Mouse (Mus musculus) embryonic facial prominence, embryonic 12.5 days (tissue): ENCODE measurements around the gene Tnnt2. TPM values are rescaled to one million over a fixed set of nuclear protein-coding genes. Genes with fewer than 3 reads are reported as not detected.

ENCODE experiments used
- ATAC-seq: fragments of 200-750 bp; cut with Nextera tagmentation; 2 replicates; pipeline ENCODE4 v1.8.0; 2017; ENCODE audit not compliant: insufficient number of reproducible peaks, insufficient read depth, low FRiP score, low TSS enrichment
- H3K27ac ChIP-seq: fragments of 300-500 bp; sonication (generic); 2 replicates; pipeline ENCODE4 v1.5.1; 2016; ENCODE audit warnings: mild to moderate bottlenecking
- H3K27me3 ChIP-seq: fragments of 300-500 bp; sonication (generic); 2 replicates; pipeline ENCODE4 v1.6.1; 2016; ENCODE audit warnings: mild to moderate bottlenecking, moderate library complexity
- H3K36me3 ChIP-seq: fragments of 300-500 bp; sonication (generic); 2 replicates; pipeline ENCODE4 v1.6.1; 2016; ENCODE audit warnings: mild to moderate bottlenecking
- H3K4me1 ChIP-seq: fragments of 300-500 bp; sonication (generic); 2 replicates; pipeline ENCODE4 v1.6.1; 2016
- H3K4me2 ChIP-seq: fragments of 300-500 bp; sonication (generic); replicated peaks from 2 replicates; pipeline ENCODE4 v1.6.1; 2016; ENCODE audit warnings: mild to moderate bottlenecking, moderate library complexity
- H3K4me3 ChIP-seq: fragments of 300-500 bp; sonication (generic); 2 replicates; pipeline ENCODE4 v1.5.1; 2016; ENCODE audit warnings: mild to moderate bottlenecking
- H3K9ac ChIP-seq: fragments of 300-500 bp; sonication (generic); 2 replicates; pipeline ENCODE4 v1.6.1; 2016; ENCODE audit warnings: mild to moderate bottlenecking, moderate library complexity
- H3K9me3 ChIP-seq: fragments of 300-500 bp; sonication (generic); 2 replicates; pipeline ENCODE4 v1.6.1; 2016; ENCODE audit warnings: mild to moderate bottlenecking, moderate library complexity
- WGBS: fragments of 180-500 bp; shearing (Covaris S2); methylation state at CpG from one replicate; pipeline ENCODE4 v1.1.7; 2016; 5-methylcytosine and 5-hydroxymethylcytosine counted together
- polyA plus RNA-seq: library from polyadenylated mRNA; unstranded; fragments of >200 nt; fragmentation: Nextera tagmentation; extraction: Ambion mirVana; gene quantifications from 2 replicates; pipeline ENCODE4 v1.2.1, GENCODE M21; 2016

Gene Tnnt2
- polyA plus RNA-seq, 1 experiment from 2014 or later = 27.7 TPM

- 80% methylated on average over 10 of the region's 10 CpGs for WGBS
- peaks cover 51% of the 10 kb centered on the region for H3K27me3 ChIP-seq
- no peak overlapping the region for H3K9ac ChIP-seq
Observed at GRCm38 (mm10) chr1:135820071-135820470, 16.1 kb upstream of the Tnnt2 start.

GRCm38 (mm10) chr1:135820736-135821364 is 15.3 kb upstream of the Tnnt2 start:
- ATAC-seq = no peak
- peaks cover 51% of the 10 kb centered on the region for H3K27me3 ChIP-seq
- 85% methylated on average over 16 of the region's 16 CpGs for WGBS

More at GRCm38 (mm10) chr1:135820071-135820470, 16.1 kb upstream of the Tnnt2 start:
- Histone ChIP-seq H3K9me3 (no peaks in the 10 kb centered on the region), H3K36me3 (no peaks in the 10 kb centered on the region), H3K27ac (no peak overlapping the region), H3K4me1 (peaks cover 4% of the 10 kb centered on the region; the same call in 1 of the 2 replicates), H3K4me2 (peak overlapping the region; percentile 97; the same call in 1 of the 2 replicates), H3K4me3 (peak overlapping the region; percentile 1; the same call in 1 of the 2 replicates)
- no peak for ATAC-seq

GRCm38 (mm10) chr1:135821780-135822179 is 14.4 kb upstream of the Tnnt2 start:
- peaks cover 43% of the 10 kb centered on the region for H3K27me3 ChIP-seq
- H3K9ac ChIP-seq = no peak overlapping the region
- no peak for ATAC-seq
- no peaks in the 10 kb centered on the region for H3K9me3 ChIP-seq
- H3K4me1 ChIP-seq = peaks cover 4% of the 10 kb centered on the region; the same call in 1 of the 2 replicates
- WGBS = 80% methylated on average over 7 of the region's 7 CpGs
- no peak overlapping the region for H3K4me2 ChIP-seq
- no peaks in the 10 kb centered on the region for H3K36me3 ChIP-seq
- H3K27ac ChIP-seq = no peak overlapping the region
- no peak overlapping the region for H3K4me3 ChIP-seq

More at GRCm38 (mm10) chr1:135820736-135821364, 15.3 kb upstream of the Tnnt2 start:
- H3K9ac ChIP-seq = no peak overlapping the region
- H3K4me3 ChIP-seq = no peak overlapping the region
- no peaks in the 10 kb centered on the region for H3K9me3 ChIP-seq
- no peak overlapping the region for H3K27ac ChIP-seq
- peaks cover 4% of the 10 kb centered on the region; the same call in 1 of the 2 replicates for H3K4me1 ChIP-seq
- H3K36me3 ChIP-seq = no peaks in the 10 kb centered on the region
- H3K4me2 ChIP-seq = no peak overlapping the region

GRCm38 (mm10) chr1:135828918-135829317 is 7.2 kb upstream of the Tnnt2 start:
- no peak for ATAC-seq
- no peaks in the 10 kb centered on the region for H3K36me3 ChIP-seq
- H3K4me1 ChIP-seq = no peaks in the 10 kb centered on the region
- no peak overlapping the region for H3K4me2 ChIP-seq
- no peak overlapping the region for H3K27ac ChIP-seq
- no peak overlapping the region for H3K9ac ChIP-seq
- H3K9me3 ChIP-seq = no peaks in the 10 kb centered on the region
- H3K4me3 ChIP-seq = no peak overlapping the region
- WGBS = 53% methylated on average over 1 of the region's 1 CpGs
- no peaks in the 10 kb centered on the region for H3K27me3 ChIP-seq

- Histone ChIP-seq H3K4me3 (no peak overlapping the region), H3K36me3 (no peaks in the 10 kb centered on the region), H3K27ac (no peak overlapping the region), H3K4me1 (peaks cover 5% of the 10 kb centered on the region; the same call in 1 of the 2 replicates), H3K9me3 (no peaks in the 10 kb centered on the region), H3K27me3 (no peaks in the 10 kb centered on the region), H3K4me2 (no peak overlapping the region), H3K9ac (no peak overlapping the region)
- no peak for ATAC-seq
- WGBS = 64% methylated on average over 6 of the region's 6 CpGs
Observed at GRCm38 (mm10) chr1:135834206-135834859, 1.8 kb upstream of the Tnnt2 start.

GRCm38 (mm10) chr1:135834983-135835382 is 1.2 kb upstream of the Tnnt2 start:
- no peak for ATAC-seq
- no peaks in the 10 kb centered on the region for H3K9me3 ChIP-seq
- 76% methylated on average over 8 of the region's 8 CpGs for WGBS
- no peaks in the 10 kb centered on the region for H3K36me3 ChIP-seq
- no peak overlapping the region for H3K4me2 ChIP-seq
- H3K27ac ChIP-seq = no peak overlapping the region
- no peak overlapping the region for H3K4me3 ChIP-seq
- H3K9ac ChIP-seq = no peak overlapping the region
- H3K27me3 ChIP-seq = no peaks in the 10 kb centered on the region
- peaks cover 5% of the 10 kb centered on the region; the same call in 1 of the 2 replicates for H3K4me1 ChIP-seq

- H3K4me3 ChIP-seq = no peak overlapping the region
- H3K27me3 ChIP-seq = no peaks in the 10 kb centered on the region
- H3K4me2 ChIP-seq = no peak overlapping the region
- WGBS = 59% methylated on average over 4 of the region's 4 CpGs
- H3K9me3 ChIP-seq = no peaks in the 10 kb centered on the region
- no peak for ATAC-seq
- peaks cover 13% of the 10 kb centered on the region for H3K4me1 ChIP-seq
- no peaks in the 10 kb centered on the region for H3K36me3 ChIP-seq
- H3K27ac ChIP-seq = no peak overlapping the region
- no peak overlapping the region for H3K9ac ChIP-seq
Observed at GRCm38 (mm10) chr1:135838626-135839025, 2.5 kb downstream of the Tnnt2 start.

GRCm38 (mm10) chr1:135839065-135839464 is 2.9 kb downstream of the Tnnt2 start:
- 85% methylated on average over 6 of the region's 6 CpGs for WGBS
- Histone ChIP-seq H3K4me3 (no peak overlapping the region), H3K9ac (no peak overlapping the region), H3K4me1 (peaks cover 13% of the 10 kb centered on the region), H3K36me3 (no peaks in the 10 kb centered on the region), H3K27me3 (no peaks in the 10 kb centered on the region), H3K4me2 (no peak overlapping the region), H3K27ac (no peak overlapping the region), H3K9me3 (no peaks in the 10 kb centered on the region)
- no peak for ATAC-seq

- Histone ChIP-seq H3K4me1 (peaks cover 13% of the 10 kb centered on the region), H3K27ac (no peak overlapping the region), H3K9ac (no peak overlapping the region), H3K27me3 (no peaks in the 10 kb centered on the region), H3K9me3 (no peaks in the 10 kb centered on the region), H3K4me2 (no peak overlapping the region), H3K4me3 (no peak overlapping the region), H3K36me3 (no peaks in the 10 kb centered on the region)
- WGBS = 67% methylated on average over 15 of the region's 15 CpGs
- no peak for ATAC-seq
Observed at GRCm38 (mm10) chr1:135840675-135841395, 4.7 kb downstream of the Tnnt2 start.

GRCm38 (mm10) chr1:135843519-135844262 is 7.5 kb downstream of the Tnnt2 start:
- Histone ChIP-seq H3K36me3 (no peaks in the 10 kb centered on the region), H3K27ac (no peak overlapping the region), H3K9me3 (no peaks in the 10 kb centered on the region), H3K9ac (no peak overlapping the region), H3K27me3 (no peaks in the 10 kb centered on the region), H3K4me2 (no peak overlapping the region), H3K4me1 (peaks cover 8% of the 10 kb centered on the region), H3K4me3 (no peak overlapping the region)
- WGBS = 86% methylated on average over 10 of the region's 10 CpGs
- no peak for ATAC-seq

- WGBS = 77% methylated on average over 6 of the region's 6 CpGs
- Histone ChIP-seq H3K4me3 (no peak overlapping the region), H3K27me3 (no peaks in the 10 kb centered on the region), H3K9ac (no peak overlapping the region), H3K9me3 (no peaks in the 10 kb centered on the region), H3K36me3 (no peaks in the 10 kb centered on the region), H3K4me2 (no peak overlapping the region), H3K4me1 (peaks cover 8% of the 10 kb centered on the region), H3K27ac (no peak overlapping the region)
- ATAC-seq = no peak
Observed at GRCm38 (mm10) chr1:135844481-135844880, 8.3 kb downstream of the Tnnt2 start.
